Mouse (Mus musculus): Measurements from ENCODE around the gene She. TPM values are rescaled to one million over a fixed set of nuclear protein-coding genes. Genes with fewer than 3 reads are reported as not detected.

She gene
- total RNA-seq, 2 experiments from 2014 or later: not detected

Other genes starting within 250 kb of the She start
- gene Adar, start 116.3 kb upstream of the She start, total RNA-seq (2015; ENCODE audit: low replicate concordance): 36.0 and 68.1 TPM in 2 replicates
- gene Adar, start 116.3 kb upstream of the She start, total RNA-seq (2017; ENCODE audit: low replicate concordance): 63.2 and 84.3 TPM in 2 replicates
- not detected in 2 replicates for gene Chrnb2, start 66.7 kb upstream of the She start, total RNA-seq (2015; ENCODE audit: low replicate concordance)
- gene Chrnb2, start 66.7 kb upstream of the She start, total RNA-seq (2017; ENCODE audit: low replicate concordance): 0.13 and 0.23 TPM in 2 replicates
- gene Ube2q1, start 57.8 kb upstream of the She start, total RNA-seq (2015; ENCODE audit: low replicate concordance): 19.1 and 23.1 TPM in 2 replicates
- 13.3 and 17.6 TPM in 2 replicates for gene Ube2q1, start 57.8 kb upstream of the She start, total RNA-seq (2017; ENCODE audit: low replicate concordance)
- gene Il6ra, start 81.8 kb downstream of the She start, total RNA-seq (2015; ENCODE audit: low replicate concordance): 5.8 and 10.5 TPM in 2 replicates
- gene Il6ra, start 81.8 kb downstream of the She start, total RNA-seq (2017; ENCODE audit: low replicate concordance): 0.90 and 2.3 TPM in 2 replicates
- 1.8 TPM in 1 of 2 replicates, not detected in the other for gene Atp8b2, start 132.1 kb downstream of the She start, total RNA-seq (2015; ENCODE audit: low replicate concordance)
- gene Atp8b2, start 132.1 kb downstream of the She start, total RNA-seq (2017; ENCODE audit: low replicate concordance): 1.2 and 2.1 TPM in 2 replicates
- gene Hax1, start 167.4 kb downstream of the She start, total RNA-seq (2015; ENCODE audit: low replicate concordance): 55.5 and 71.3 TPM in 2 replicates
- 41.2 and 68.0 TPM in 2 replicates for gene Hax1, start 167.4 kb downstream of the She start, total RNA-seq (2017; ENCODE audit: low replicate concordance)
- gene 4933434E20Rik, start 220.3 kb downstream of the She start, total RNA-seq (2015; ENCODE audit: low replicate concordance): 26.3 and 51.6 TPM in 2 replicates
- 28.5 and 29.4 TPM in 2 replicates for gene 4933434E20Rik, start 220.3 kb downstream of the She start, total RNA-seq (2017; ENCODE audit: low replicate concordance)
- 157 and 197 TPM in 2 replicates for gene Ubap2l, start 221.3 kb downstream of the She start, total RNA-seq (2015; ENCODE audit: low replicate concordance)
- 107 and 126 TPM in 2 replicates for gene Ubap2l, start 221.3 kb downstream of the She start, total RNA-seq (2017; ENCODE audit: low replicate concordance)
- 134 and 153 TPM in 2 replicates for gene Tpm3, start 241.3 kb downstream of the She start, total RNA-seq (2015; ENCODE audit: low replicate concordance)
- gene Tpm3, start 241.3 kb downstream of the She start, total RNA-seq (2017; ENCODE audit: low replicate concordance): 196 and 241 TPM in 2 replicates